Mouse (Mus musculus) v-Abl transformed pro-B cells (cell line): ENCODE measurements around the gene Filip1.

Experiments used
- in situ Hi-C, 2 experiments: fragments of 400-800 bp; cut with MboI; formaldehyde crosslinking; loops; one replicate each; pipeline ENCODE4 v1.15.1; 2025; ENCODE audit not compliant: unreplicated experiment in 2 of 2

The Filip1 gene

GRCm38 (mm10) chr9:79862544-79862943 lies 150.1 kb downstream of the Filip1 start:
- in situ Hi-C loops, result no loop called here

- in situ Hi-C loops, result no loop called here
Observed at GRCm38 (mm10) chr9:79847099-79847498, 165.6 kb downstream of the Filip1 start.

- in situ Hi-C loops, result no loop called here
Observed at GRCm38 (mm10) chr9:79842615-79843014, 170.0 kb downstream of the Filip1 start.

- in situ Hi-C loops, result no loop called here
Observed at GRCm38 (mm10) chr9:79842028-79842427, 170.6 kb downstream of the Filip1 start.

GRCm38 (mm10) chr9:79831294-79831693 lies 181.4 kb downstream of the Filip1 start:
- in situ Hi-C loops, result no loop called here

- in situ Hi-C loops, result no loop called here
Observed at GRCm38 (mm10) chr9:79830874-79831273, 181.8 kb downstream of the Filip1 start.

GRCm38 (mm10) chr9:79829842-79830800 lies 182.5 kb downstream of the Filip1 start:
- in situ Hi-C loops, result no loop called here

- in situ Hi-C loops, result no loop called here
Observed at GRCm38 (mm10) chr9:79827072-79827471, 185.6 kb downstream of the Filip1 start.

GRCm38 (mm10) chr9:79825526-79825925 lies 187.1 kb downstream of the Filip1 start:
- in situ Hi-C loops, result no loop called here

GRCm38 (mm10) chr9:79823856-79824255 lies 188.8 kb downstream of the Filip1 start:
- in situ Hi-C loops, result no loop called here

GRCm38 (mm10) chr9:79823438-79823837 lies 189.2 kb downstream of the Filip1 start:
- in situ Hi-C loops, result no loop called here

- in situ Hi-C loops, result no loop called here
Observed at GRCm38 (mm10) chr9:79816464-79816863, 196.2 kb downstream of the Filip1 start.

- in situ Hi-C loops, result no loop called here
Observed at GRCm38 (mm10) chr9:79816013-79816412, 196.6 kb downstream of the Filip1 start.

- in situ Hi-C loops, result loop anchor here in 1 of 2 experiments (5.0 kb wide), 1 partner anchor 188 kb away; no protein-coding TSS in a partner anchor
Observed at GRCm38 (mm10) chr9:79814592-79814991, 198.1 kb downstream of the Filip1 start.

- in situ Hi-C loops, result loop anchor here in 1 of 2 experiments (5.0 kb wide), 1 partner anchor 191 kb away; no protein-coding TSS in a partner anchor
Observed at GRCm38 (mm10) chr9:79810969-79811902, 201.4 kb downstream of the Filip1 start.

GRCm38 (mm10) chr9:79810534-79810933 lies 202.1 kb downstream of the Filip1 start:
- in situ Hi-C loops, result loop anchor here in 1 of 2 experiments (5.0 kb wide), 1 partner anchor 192 kb away; no protein-coding TSS in a partner anchor

- in situ Hi-C loops, result loop anchor here in 1 of 2 experiments (5.0 kb wide), 1 partner anchor 193 kb away; no protein-coding TSS in a partner anchor
Observed at GRCm38 (mm10) chr9:79809411-79809810, 203.2 kb downstream of the Filip1 start.

GRCm38 (mm10) chr9:79807178-79807577 lies 205.5 kb downstream of the Filip1 start:
- in situ Hi-C loops, result loop anchor here in 1 of 2 experiments (5.0 kb wide), 1 partner anchor 195 kb away; no protein-coding TSS in a partner anchor

GRCm38 (mm10) chr9:79806317-79807075 lies 206.2 kb downstream of the Filip1 start:
- in situ Hi-C loops, result loop anchor here in 1 of 2 experiments (5.0 kb wide), 1 partner anchor 196 kb away; no protein-coding TSS in a partner anchor

GRCm38 (mm10) chr9:79805426-79805825 lies 207.2 kb downstream of the Filip1 start:
- in situ Hi-C loops, result loop anchor here in 1 of 2 experiments (5.0 kb wide), 1 partner anchor 197 kb away; no protein-coding TSS in a partner anchor
